Mouse (Mus musculus): ENCODE results near the gene Slco2b1.

- no peak for TF ChIP-seq CTCF (IDR thresholded peaks at IDR 0.05; ENCODE audit: low read depth, low read length)
- TF ChIP-seq POLR2A (IDR thresholded peaks at IDR 0.05; ENCODE audit: borderline replicate concordance, low read depth, low read length) = no peak
Observed at GRCm38 (mm10) chr7:99670915-99671314, 40.2 kb downstream of the Slco2b1 start.
